ENCODE assay signal across 18 mouse cellular contexts in the genomic region with DNA sequence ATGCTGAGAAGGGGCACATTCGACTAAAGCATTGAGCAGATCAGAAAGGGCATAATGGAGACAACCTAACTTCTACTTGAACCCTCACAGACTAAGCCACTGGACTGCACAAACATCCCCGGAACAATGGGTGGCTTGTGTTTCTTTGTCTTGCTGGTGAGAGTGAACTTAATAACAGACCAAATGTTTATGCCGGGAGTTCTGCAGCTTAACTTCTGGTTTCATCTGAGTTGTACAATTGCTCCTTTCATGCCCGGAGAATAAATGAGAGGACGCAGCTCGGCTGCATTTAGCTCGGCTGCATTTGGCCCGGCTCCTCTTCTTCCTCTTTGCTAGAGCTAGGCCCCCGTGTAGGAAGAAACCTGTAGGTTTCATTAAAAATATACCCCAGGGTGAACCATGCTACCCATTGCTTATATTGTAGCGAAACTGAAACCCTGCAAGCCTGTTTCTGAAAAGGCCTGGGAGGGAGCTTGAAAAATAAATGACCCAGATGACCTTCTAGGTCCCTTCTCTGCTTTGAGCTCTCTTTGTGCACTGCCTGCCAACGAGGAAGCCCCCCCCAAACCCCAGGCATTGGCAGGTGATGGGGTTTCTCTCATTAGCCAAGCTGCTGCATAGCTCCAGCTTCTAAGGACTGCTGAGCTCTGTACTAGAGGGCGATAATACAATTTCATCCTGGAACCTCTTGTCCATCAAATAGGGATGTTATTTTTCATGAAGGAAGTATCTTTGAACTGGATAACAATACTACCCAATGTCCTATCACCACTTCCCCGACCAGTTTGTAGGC. TPM values are rescaled to one million over a fixed set of nuclear protein-coding genes. Genes with fewer than 3 reads are reported as not detected.
DNase-seq lines count a peak whose midpoint lies in the region; ATAC-seq and TF ChIP-seq lines count a peak whose summit lies in the region.
"Had no signal": no experiment of that assay in that cellular context is flagged by ENCODE, and none has a peak within 500 bp of the region (broad histone marks: within the 10 kb centered on the region; RNA-seq: fewer than 3 reads in every experiment).

No protein-coding gene starts in this region.

- no peak for TF ChIP-seq CTCF in forebrain, postnatal 0 days (IDR thresholded peaks at IDR 0.05; ENCODE audit: low read depth)

- DNase-seq in forebrain, embryonic 11.5 days (ENCODE audit: low spot score) = no peak
- DNase-seq in midbrain, embryonic 14.5 days = no peak
- DNase-seq in forebrain, postnatal 0 days = no peak
- DNase-seq in cerebellum, adult 8-10 months = no peak
- no peak for DNase-seq in lung, postnatal 25 days (ENCODE audit: low spot score)
- no peak for DNase-seq in right cerebral cortex, postnatal 36 days (ENCODE audit: low spot score in 2 of 2)
- DNase-seq: adrenal gland, postnatal 10 days; B cell, adult 2 months; cerebellum, postnatal 36 days; kidney, adult 8-10 months; liver; lung, adult 2 months; thymus, postnatal 25 days had no signal

- no peaks in the 10 kb centered on the region for H3K9me3 ChIP-seq in forebrain, embryonic 12.5 days
- H3K9me3 ChIP-seq in forebrain, embryonic 11.5 days (ENCODE audit: control insufficient read depth, low read length) = no peaks in the 10 kb centered on the region
- H3K9me3 ChIP-seq in midbrain, embryonic 13.5 days = no peaks in the 10 kb centered on the region
- H3K9me3 ChIP-seq in midbrain, embryonic 14.5 days (ENCODE audit: control insufficient read depth, low read length) = no peaks in the 10 kb centered on the region
- no peaks in the 10 kb centered on the region for H3K9me3 ChIP-seq in forebrain, postnatal 0 days (ENCODE audit: low read length)
- H3K9me3 ChIP-seq: stomach, embryonic 15.5 days had no signal

- H3K36me3 ChIP-seq in forebrain, embryonic 12.5 days (replicated peaks) = no peaks in the 10 kb centered on the region
- no peaks in the 10 kb centered on the region for H3K36me3 ChIP-seq in forebrain, embryonic 11.5 days (ENCODE audit: control insufficient read depth, insufficient read depth, low read length)
- no peaks in the 10 kb centered on the region for H3K36me3 ChIP-seq in midbrain, embryonic 13.5 days
- H3K36me3 ChIP-seq in midbrain, embryonic 14.5 days (ENCODE audit: control insufficient read depth, insufficient read depth, low read length) = no peaks in the 10 kb centered on the region
- H3K36me3 ChIP-seq in forebrain, postnatal 0 days (ENCODE audit: insufficient read depth) = no peaks in the 10 kb centered on the region
- H3K36me3 ChIP-seq: G1E; stomach, embryonic 15.5 days had no signal

- no peaks in the 10 kb centered on the region for H3K27me3 ChIP-seq in forebrain, embryonic 12.5 days
- H3K27me3 ChIP-seq in forebrain, embryonic 11.5 days (ENCODE audit: control insufficient read depth, insufficient read depth, low read length) = no peaks in the 10 kb centered on the region
- no peaks in the 10 kb centered on the region for H3K27me3 ChIP-seq in midbrain, embryonic 13.5 days
- H3K27me3 ChIP-seq in midbrain, embryonic 14.5 days (ENCODE audit: control insufficient read depth, insufficient read depth, low read length) = no peaks in the 10 kb centered on the region
- no peaks in the 10 kb centered on the region for H3K27me3 ChIP-seq in forebrain, postnatal 0 days (ENCODE audit: insufficient read depth, low read length)
- H3K27me3 ChIP-seq: heart, embryonic 13.5 days; stomach, embryonic 15.5 days had no signal

- no peak overlapping the region for H3K4me3 ChIP-seq in forebrain, embryonic 12.5 days (replicated peaks)
- no peak overlapping the region for H3K4me3 ChIP-seq in forebrain, embryonic 11.5 days (ENCODE audit: low read depth, low read length)
- H3K4me3 ChIP-seq in midbrain, embryonic 13.5 days (replicated peaks) = no peak overlapping the region
- no peak overlapping the region for H3K4me3 ChIP-seq in midbrain, embryonic 14.5 days (replicated peaks; ENCODE audit: low read depth, low read length)
- H3K4me3 ChIP-seq in forebrain, postnatal 0 days (ENCODE audit: low read depth, low read length) = no peak overlapping the region
- H3K4me3 ChIP-seq: heart, embryonic 13.5 days; stomach, embryonic 15.5 days had no signal

- no peak overlapping the region for H3K9ac ChIP-seq in forebrain, embryonic 12.5 days
- H3K9ac ChIP-seq in forebrain, embryonic 11.5 days (ENCODE audit: low read length) = no peak overlapping the region
- H3K9ac ChIP-seq in midbrain, embryonic 13.5 days (replicated peaks) = no peak overlapping the region
- no peak overlapping the region for H3K9ac ChIP-seq in midbrain, embryonic 14.5 days (replicated peaks; ENCODE audit: low read length)
- H3K9ac ChIP-seq in forebrain, postnatal 0 days = no peak overlapping the region
- H3K9ac ChIP-seq: heart, embryonic 13.5 days; stomach, embryonic 15.5 days had no signal

- H3K27ac ChIP-seq in forebrain, embryonic 12.5 days = 0 out of 2 replicates have a peak overlapping the region, but pooled peaks have one; percentile 36
- no peak overlapping the region for H3K27ac ChIP-seq in forebrain, embryonic 11.5 days (ENCODE audit: low read depth, low read length)
- 0 out of 2 replicates have a peak overlapping the region, but pooled peaks have one; percentile 25 for H3K27ac ChIP-seq in midbrain, embryonic 13.5 days
- H3K27ac ChIP-seq in midbrain, embryonic 14.5 days (replicated peaks; ENCODE audit: low read depth, low read length) = no peak overlapping the region
- H3K27ac ChIP-seq in forebrain, postnatal 0 days (ENCODE audit: low read depth, low read length) = no peak overlapping the region
- H3K27ac ChIP-seq: heart, embryonic 13.5 days; stomach, embryonic 15.5 days had no signal

- H3K4me1 ChIP-seq in forebrain, embryonic 12.5 days = peaks cover 10% of the 10 kb centered on the region
- H3K4me1 ChIP-seq in forebrain, embryonic 11.5 days (replicated peaks; ENCODE audit: control insufficient read depth, insufficient read depth, low read length) = 0 out of 2 replicates have a peak, but pooled peaks cover 2% of the 10 kb centered on the region
- peaks cover 4% of the 10 kb centered on the region; the same call in 1 of the 2 replicates for H3K4me1 ChIP-seq in midbrain, embryonic 13.5 days (replicated peaks)
- no peaks in the 10 kb centered on the region for H3K4me1 ChIP-seq in midbrain, embryonic 14.5 days (ENCODE audit: control insufficient read depth, insufficient read depth, low read length)
- H3K4me1 ChIP-seq in forebrain, postnatal 0 days (ENCODE audit: insufficient read depth) = no peaks in the 10 kb centered on the region
- H3K4me1 ChIP-seq: heart, embryonic 13.5 days; stomach, embryonic 15.5 days had no signal

- H3K4me2 ChIP-seq in forebrain, embryonic 12.5 days = peak overlapping the region; percentile 5; the same call in 1 of the 2 replicates
- H3K4me2 ChIP-seq in forebrain, embryonic 11.5 days (ENCODE audit: low read depth, low read length, severe bottlenecking) = no peak overlapping the region
- H3K4me2 ChIP-seq in midbrain, embryonic 13.5 days (replicated peaks) = no peak overlapping the region
- no peak overlapping the region for H3K4me2 ChIP-seq in midbrain, embryonic 14.5 days (ENCODE audit: low read length)
- H3K4me2 ChIP-seq in forebrain, postnatal 0 days (ENCODE audit: low read depth) = no peak overlapping the region
- H3K4me2 ChIP-seq: heart, embryonic 13.5 days; stomach, embryonic 15.5 days had no signal

- no peak for ATAC-seq in forebrain, embryonic 12.5 days (ENCODE audit: low FRiP score)
- ATAC-seq in forebrain, embryonic 11.5 days (replicated peaks; ENCODE audit: low FRiP score) = no peak
- ATAC-seq in midbrain, embryonic 13.5 days = 0 out of 2 replicates have a peak, but pooled peaks have one; percentile 40
- no peak for ATAC-seq in midbrain, embryonic 14.5 days (ENCODE audit: low FRiP score, low TSS enrichment)
- peak; percentile 45; the same call in 1 of the 2 replicates for ATAC-seq in forebrain, postnatal 0 days

- WGBS in forebrain, embryonic 12.5 days = 34% methylated on average over 13 of the region's 13 CpGs
- 46% methylated on average over 13 of the region's 13 CpGs for WGBS in forebrain, embryonic 11.5 days
- WGBS in midbrain, embryonic 13.5 days = 45% methylated on average over 13 of the region's 13 CpGs
- 63% methylated on average over 13 of the region's 13 CpGs for WGBS in midbrain, embryonic 14.5 days
- WGBS in forebrain, postnatal 0 days = 23% methylated on average over 13 of the region's 13 CpGs

RNA-seq across cellular contexts. Expression of a gene that starts 42.8 kb away (rescaled TPM):
- 2.2 and 3.3 TPM in 2 replicates for polyA plus RNA-seq in forebrain, embryonic 12.5 days (2016; fragmentation: Nextera tagmentation; extraction: Ambion mirVana)
- 1.2 and 2.2 TPM in 2 replicates for polyA plus RNA-seq in forebrain, embryonic 11.5 days (2014; fragmentation: Nextera tagmentation; extraction: Ambion mirVana)
- polyA plus RNA-seq in midbrain, embryonic 13.5 days (2015; fragmentation: Nextera tagmentation; extraction: Ambion mirVana) = 4.1 and 4.4 TPM in 2 replicates
- polyA plus RNA-seq in midbrain, embryonic 14.5 days (2014; fragmentation: Nextera tagmentation; extraction: Ambion mirVana) = 2.1 and 3.4 TPM in 2 replicates
- 5.7 and 6.8 TPM in 2 replicates for total RNA-seq in forebrain, postnatal 0 days (2014; rRNA removed)
- polyA plus RNA-seq in forebrain, postnatal 0 days (2015; fragmentation: Nextera tagmentation; extraction: Ambion mirVana) = 5.5 and 9.7 TPM in 2 replicates
- polyA plus RNA-seq: G1E had no signal

Comparison
In these comparisons a context has a peak if more than half of its experiments do, and no peak if none do; other contexts are left out.
1. ATAC-seq: peak in midbrain, embryonic 13.5 days (single experiment) and forebrain, postnatal 0 days (single experiment); none in forebrain, embryonic 12.5 days (single experiment), forebrain, embryonic 11.5 days (single experiment) and midbrain, embryonic 14.5 days (single experiment).
2. H3K27ac ChIP-seq: peak in forebrain, embryonic 12.5 days (single experiment) and midbrain, embryonic 13.5 days (single experiment); none in forebrain, embryonic 11.5 days (single experiment), midbrain, embryonic 14.5 days (single experiment) and forebrain, postnatal 0 days (single experiment).